Mouse (Mus musculus) neural tube, embryonic 10.5 days (tissue): ENCODE results near the gene Samd1.
A peak's percentile ranks its signal among the peaks of the same experiment; 100 is the strongest.
"Not testable (repeated sequence)": the region's sequence is repeated elsewhere in the genome, so short reads cannot be mapped to it uniquely, and the experiment has no call there.

Experiments used
- DNase-seq: peaks from one replicate; pipeline ENCODE4 v3.0.0-alpha.2; 2017; ENCODE audit warnings: low spot score; ENCODE audit errors: extremely low spot score

Samd1 gene

GRCm38 (mm10) chr8:83983222-83983621, 14.2 kb upstream of the Samd1 start:
- not testable (repeated sequence) for DNase-seq

GRCm38 (mm10) chr8:83989243-83989642, 8.2 kb upstream of the Samd1 start:
- no peak for DNase-seq

GRCm38 (mm10) chr8:83990170-83990569, 7.3 kb upstream of the Samd1 start:
- DNase-seq, result no peak

- DNase-seq, result no peak
Observed at GRCm38 (mm10) chr8:83992488-83992887, 5.0 kb upstream of the Samd1 start.

- DNase-seq, result no peak
Observed at GRCm38 (mm10) chr8:83994030-83994429, 3.4 kb upstream of the Samd1 start.

GRCm38 (mm10) chr8:83995973-83996372, 1.5 kb upstream of the Samd1 start:
- no peak for DNase-seq

GRCm38 (mm10) chr8:83996567-83997505, 636 bp upstream of the Samd1 start:
- peak; percentile 85 for DNase-seq

- DNase-seq, result peak; percentile 71
Observed at GRCm38 (mm10) chr8:83998231-83999056, 972 bp downstream of the Samd1 start.

GRCm38 (mm10) chr8:83999057-83999705, 1.7 kb downstream of the Samd1 start:
- no peak for DNase-seq

- DNase-seq, result no peak
Observed at GRCm38 (mm10) chr8:83999825-84000224, 2.4 kb downstream of the Samd1 start.

- peak; percentile 41 for DNase-seq
Observed at GRCm38 (mm10) chr8:84001281-84002000, 4.0 kb downstream of the Samd1 start, which contains the start of gene 1700067K01Rik. 1700067K01Rik (plus strand) TSS chr8:84001502.

- no peak for DNase-seq
Observed at GRCm38 (mm10) chr8:84002957-84003611, 5.6 kb downstream of the Samd1 start.

- no peak for DNase-seq
Observed at GRCm38 (mm10) chr8:84003612-84004246, 6.3 kb downstream of the Samd1 start.

- DNase-seq, result peak; percentile 91
Observed at GRCm38 (mm10) chr8:84004533-84005201, 7.2 kb downstream of the Samd1 start.

GRCm38 (mm10) chr8:84005502-84005901, 8.0 kb downstream of the Samd1 start:
- DNase-seq, result not testable (repeated sequence)

- DNase-seq, result no peak
Observed at GRCm38 (mm10) chr8:84008362-84008761, 10.9 kb downstream of the Samd1 start.

GRCm38 (mm10) chr8:84009876-84010275, 12.4 kb downstream of the Samd1 start:
- DNase-seq, result peak; percentile 89

- DNase-seq, result peak; percentile 87
Observed at GRCm38 (mm10) chr8:84010625-84011611, 13.4 kb downstream of the Samd1 start.
